Mouse (Mus musculus) thymus, postnatal 4 days (tissue): ENCODE data around the gene Gm20824.
"Not testable (repeated sequence)": the region's sequence is repeated elsewhere in the genome, so short reads cannot be mapped to it uniquely, and the experiment has no call there.

Experiments
- DNase-seq: peaks from one replicate; pipeline ENCODE4 v3.0.0; 2021

Gm20824 gene

GRCm38 (mm10) chrY:8257607-8258006 lies at the start of gene Gm20824:
Gm20824 (plus strand) TSS chrY:8257907.
- DNase-seq = not testable (repeated sequence)
